Mouse (Mus musculus) C2C12 (cell line): ENCODE results near the gene Apoc1. TPM values are rescaled to one million over a fixed set of nuclear protein-coding genes. Genes with fewer than 3 reads are reported as not detected.

ENCODE experiments used
- H3K27me3 ChIP-seq: one replicate; pipeline ENCODE4 v1.6.1; 2011; ENCODE audit not compliant: control insufficient read depth, insufficient read depth, insufficient read length
- H3K36me3 ChIP-seq: one replicate; pipeline ENCODE4 v1.6.1; 2011; ENCODE audit not compliant: control insufficient read depth, insufficient read depth
- H3K4me3 ChIP-seq: one replicate; pipeline ENCODE4 v1.5.1; 2011; ENCODE audit warnings: mild to moderate bottlenecking, control low read depth; ENCODE audit not compliant: poor library complexity, insufficient read depth, severe bottlenecking
- H3K79me2 ChIP-seq: one replicate; pipeline ENCODE4 v1.6.1; 2011; ENCODE audit not compliant: control insufficient read depth, insufficient read depth
- H3K79me3 ChIP-seq: one replicate; pipeline ENCODE4 v1.6.1; 2011; ENCODE audit warnings: low read depth, control low read depth
- H3ac ChIP-seq: one replicate; pipeline ENCODE3; 2011; ENCODE audit warnings: low read depth; ENCODE audit not compliant: control insufficient read depth, insufficient read length
- CEBPB ChIP-seq: IDR thresholded peaks from one replicate; pipeline ENCODE4 v1.6.1; 2011; ENCODE audit warnings: low read depth, mild to moderate bottlenecking, control low read depth, moderate library complexity
- CTCF ChIP-seq: IDR thresholded peaks from one replicate; pipeline ENCODE4 v1.5.1; 2011; ENCODE audit not compliant: control insufficient read depth, insufficient read depth, insufficient read length
- FOSL1 ChIP-seq: IDR thresholded peaks from one replicate; pipeline ENCODE4 v1.8.0; 2011; ENCODE audit warnings: mild to moderate bottlenecking, low read length; ENCODE audit not compliant: poor library complexity, insufficient read depth, severe bottlenecking
- MAX ChIP-seq: IDR thresholded peaks from one replicate; pipeline ENCODE4 v1.6.1; 2011; ENCODE audit warnings: mild to moderate bottlenecking, control low read depth
- MYOD1 ChIP-seq: IDR thresholded peaks from one replicate; pipeline ENCODE4 v1.6.1; 2011; ENCODE audit warnings: low read depth; ENCODE audit not compliant: control insufficient read depth, insufficient read length
- MYOG ChIP-seq: IDR thresholded peaks from one replicate; pipeline ENCODE4 v1.6.1; 2011; ENCODE audit not compliant: control insufficient read depth, insufficient read length; ENCODE audit errors: extremely low read depth
- USF1 ChIP-seq: IDR thresholded peaks from one replicate; pipeline ENCODE4 v1.6.1; 2011; ENCODE audit warnings: low read depth, mild to moderate bottlenecking, control low read depth, moderate library complexity
- polyA plus RNA-seq: library from polyadenylated mRNA; unstranded; fragments of >200 nt; fragmentation: generic; extraction: Trizol; gene quantifications from one replicate; pipeline ENCODE4 v1.2.1, GENCODE M21; 2012; ENCODE audit warnings: missing spikeins

Gene Apoc1
- polyA plus RNA-seq, 1 experiment: not detected

DNA sequence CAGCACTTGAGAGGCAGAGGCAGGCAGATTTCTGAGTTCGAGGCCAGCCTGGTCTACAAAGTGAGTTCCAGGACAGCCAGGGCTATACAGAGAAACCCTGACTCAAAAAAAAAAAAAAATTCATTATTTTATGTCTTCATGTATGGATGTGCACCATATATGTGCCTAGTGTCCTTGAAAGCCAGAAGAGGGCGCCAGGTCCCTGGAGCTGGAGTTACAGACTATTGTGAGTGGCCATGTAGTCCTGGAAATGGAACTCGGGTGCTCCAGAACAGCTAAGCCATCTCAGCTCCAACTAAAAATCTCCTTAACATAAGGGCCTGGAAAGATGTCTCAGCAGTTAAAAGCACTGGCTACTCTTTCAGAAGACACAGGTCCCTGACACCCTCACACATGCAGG is 25.7 kb downstream of the Apoc1 start:
- H3K4me3 ChIP-seq: no peak overlapping the region
- no peak for TF ChIP-seq MYOD1
- TF ChIP-seq MAX: no peak
- TF ChIP-seq CTCF: no peak
- TF ChIP-seq USF1: no peak
- TF ChIP-seq MYOG: no peak

DNA sequence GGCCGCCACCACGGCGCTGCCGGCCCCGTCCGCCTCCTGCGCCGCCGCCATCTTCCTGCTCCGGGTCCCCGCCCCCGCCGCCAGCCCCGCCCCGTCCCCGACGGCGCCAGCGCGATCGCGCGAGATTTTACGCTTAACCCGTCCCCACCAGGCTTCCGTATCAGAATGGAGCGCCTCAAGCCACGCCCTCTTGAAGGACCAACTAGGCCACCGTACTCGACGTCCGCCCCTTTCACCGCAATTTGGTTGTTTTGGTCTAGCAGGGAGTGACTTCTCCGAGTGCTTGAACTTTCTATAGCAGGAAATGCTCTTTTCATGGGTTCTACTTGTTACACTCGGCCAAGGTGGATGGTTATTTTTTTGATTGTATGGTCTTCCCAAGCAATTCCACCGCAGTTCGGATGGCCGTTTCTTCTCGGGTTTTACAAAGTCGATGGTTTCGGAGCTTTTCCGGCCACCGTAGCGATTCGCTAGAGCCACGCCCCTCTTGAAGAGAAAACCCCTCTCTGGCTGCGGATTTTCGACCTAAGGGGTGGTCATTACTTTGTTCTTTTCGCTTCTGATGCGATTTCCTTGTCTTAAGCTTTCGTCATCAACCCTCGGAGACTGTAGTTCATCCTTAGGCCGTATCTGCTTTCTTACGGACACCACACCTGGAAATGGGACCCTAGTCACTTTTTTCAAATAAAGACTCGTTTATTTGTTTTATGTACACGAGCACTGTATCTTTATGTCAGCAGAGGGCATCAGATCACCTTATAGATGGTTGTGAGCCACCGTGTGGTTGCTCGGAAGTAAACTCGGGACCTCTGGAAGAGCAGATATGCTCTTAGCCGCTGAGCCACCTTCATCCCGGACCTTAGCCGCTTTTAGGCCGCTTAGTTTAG is 27.3 kb downstream of the Apoc1 start, which contains the start of gene Clptm1:
Gene Clptm1, minus strand, starts transcription at position 79 of the 887 bp plus-strand sequence.
- H3K79me3 ChIP-seq: peaks cover 39% of the 10 kb centered on the region
- peak within 1 kb of the TSS; percentile 97 for H3ac ChIP-seq
- TF ChIP-seq USF1 (no peak), MYOG (no peak), MYOD1 (no peak), MAX (no peak), CTCF (no peak), CEBPB (no peak), FOSL1 (no peak)
- H3K4me3 ChIP-seq: peak within 1 kb of the TSS; percentile 79
- H3K79me2 ChIP-seq: peaks cover 46% of the 10 kb centered on the region
- H3K36me3 ChIP-seq: no peaks in the 10 kb centered on the region
- no peaks in the 10 kb centered on the region for H3K27me3 ChIP-seq

More for the DNA sequence above, 25.7 kb downstream of the Apoc1 start:
- Histone ChIP-seq H3ac (no peak overlapping the region), H3K36me3 (no peaks in the 10 kb centered on the region), H3K79me3 (peaks cover 26% of the 10 kb centered on the region), H3K27me3 (no peaks in the 10 kb centered on the region), H3K79me2 (peaks cover 31% of the 10 kb centered on the region)

DNA sequence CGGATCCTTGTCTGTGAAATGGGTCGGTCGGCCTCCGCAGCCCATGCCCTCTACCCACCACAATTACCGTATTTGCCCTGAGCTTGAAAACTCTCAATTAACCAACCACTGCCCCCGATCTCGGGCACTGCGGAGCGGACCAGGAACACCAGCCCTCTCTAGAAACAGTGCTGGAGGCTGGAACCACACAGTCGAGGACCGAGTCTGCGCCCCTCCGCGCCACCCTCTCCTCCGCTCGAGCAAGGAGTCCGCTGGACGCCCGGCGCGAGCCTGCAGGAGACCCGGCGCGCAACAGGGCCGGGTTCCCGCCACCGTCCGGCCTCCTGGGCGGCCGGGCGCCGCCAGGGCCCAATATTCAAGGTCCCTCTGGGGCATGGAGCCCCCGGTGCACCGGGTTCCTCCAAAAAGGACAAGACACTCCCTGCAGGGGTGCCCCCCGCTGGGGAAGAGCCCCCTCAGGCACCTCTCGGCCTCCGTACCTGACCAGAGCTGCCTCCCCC is 28.0 kb downstream of the Apoc1 start:
- no peaks in the 10 kb centered on the region for H3K27me3 ChIP-seq
- TF ChIP-seq MYOG: no peak
- no peak for TF ChIP-seq MAX
- no peak for TF ChIP-seq CEBPB
- TF ChIP-seq USF1: no peak
- TF ChIP-seq CTCF: no peak
- no peak for TF ChIP-seq MYOD1
- TF ChIP-seq FOSL1: no peak
- H3K4me3 ChIP-seq: peak overlapping the region; percentile 79
- H3K79me2 ChIP-seq: peaks cover 53% of the 10 kb centered on the region
- no peaks in the 10 kb centered on the region for H3K36me3 ChIP-seq
- peak overlapping the region; percentile 97 for H3ac ChIP-seq
- H3K79me3 ChIP-seq: peaks cover 46% of the 10 kb centered on the region

DNA sequence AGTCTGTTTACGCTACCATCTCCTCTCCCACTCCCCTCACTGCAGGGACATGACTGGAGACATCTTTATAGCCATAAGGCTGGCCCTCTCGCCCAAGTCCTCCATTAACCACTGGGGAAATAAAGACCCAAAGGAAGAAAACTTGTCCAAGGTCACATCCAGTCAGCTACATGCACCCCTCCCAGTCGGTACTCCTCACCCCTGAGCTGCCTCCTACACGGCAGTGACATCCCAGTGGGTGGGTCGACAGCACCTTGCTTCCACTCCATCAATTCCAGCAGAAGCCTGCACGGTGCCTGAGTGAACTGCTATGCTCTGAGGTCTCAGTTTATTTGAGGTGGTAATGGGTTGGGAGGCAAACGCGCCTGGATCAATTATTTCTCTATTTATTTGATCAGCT is 28.5 kb downstream of the Apoc1 start:
- H3K79me2 ChIP-seq: peaks cover 59% of the 10 kb centered on the region
- H3K4me3 ChIP-seq: peak overlapping the region; percentile 79
- H3K27me3 ChIP-seq: no peaks in the 10 kb centered on the region
- H3K36me3 ChIP-seq: no peaks in the 10 kb centered on the region
- TF ChIP-seq CTCF (no peak), MYOG (no peak), CEBPB (no peak), MYOD1 (no peak), FOSL1 (no peak), USF1 (no peak), MAX (no peak)
- H3K79me3 ChIP-seq: peaks cover 49% of the 10 kb centered on the region
- H3ac ChIP-seq: peak overlapping the region; percentile 97

DNA sequence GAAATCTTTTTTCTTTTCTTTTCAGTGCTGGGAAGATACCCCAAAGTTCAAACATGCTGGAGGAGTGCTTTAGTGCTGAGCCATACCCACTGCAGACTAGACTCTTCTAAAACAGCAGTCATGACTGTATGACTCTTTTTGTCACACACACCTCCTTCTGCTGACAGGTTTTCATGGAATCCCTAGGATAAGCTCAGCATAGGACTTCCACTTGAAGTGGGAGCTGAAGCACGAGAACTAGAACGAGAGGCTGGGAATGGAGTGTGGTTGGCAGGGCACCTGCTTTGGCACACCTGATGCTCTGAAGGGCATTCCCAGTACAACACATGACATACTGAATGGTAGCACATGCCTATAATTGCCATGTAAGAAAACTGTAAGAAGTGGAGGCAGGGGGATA is 39.8 kb downstream of the Apoc1 start:
- peaks cover 8% of the 10 kb centered on the region for H3K79me3 ChIP-seq
- peaks cover 16% of the 10 kb centered on the region for H3K79me2 ChIP-seq
- H3K27me3 ChIP-seq: no peaks in the 10 kb centered on the region
- H3ac ChIP-seq: no peak overlapping the region
- TF ChIP-seq MYOD1 (no peak), CEBPB (no peak), MAX (no peak), USF1 (no peak), CTCF (no peak), MYOG (no peak), FOSL1 (no peak)
- H3K4me3 ChIP-seq: no peak overlapping the region
- H3K36me3 ChIP-seq: peaks cover 8% of the 10 kb centered on the region
